Mouse (Mus musculus) G1E (cell line): Measurements from ENCODE around the gene Begain.

Experiments
- CTCF ChIP-seq: IDR thresholded peaks from 2 replicates; pipeline ENCODE4 v1.5.1; 2012; ENCODE audit warnings: low read depth, low read length, inconsistent platforms, mixed read lengths
- GATA1 ChIP-seq: IDR thresholded peaks from 2 replicates; pipeline ENCODE4 v1.6.1; 2012; ENCODE audit warnings: borderline replicate concordance, low read length, inconsistent platforms, mixed read lengths
- TAL1 ChIP-seq: conservative IDR thresholded peaks from 2 replicates; pipeline ENCODE4 v1.6.1; 2012; ENCODE audit warnings: low read depth, low read length, inconsistent platforms, mixed read lengths

- TF ChIP-seq CTCF, result no peak
- no peak for TF ChIP-seq GATA1
- TF ChIP-seq TAL1, result no peak
Observed at GRCm38 (mm10) chr12:109083476-109083875, 15.5 kb upstream of the Begain start.
